Mouse (Mus musculus): Measurements from ENCODE around the gene Ddn.

DNA sequence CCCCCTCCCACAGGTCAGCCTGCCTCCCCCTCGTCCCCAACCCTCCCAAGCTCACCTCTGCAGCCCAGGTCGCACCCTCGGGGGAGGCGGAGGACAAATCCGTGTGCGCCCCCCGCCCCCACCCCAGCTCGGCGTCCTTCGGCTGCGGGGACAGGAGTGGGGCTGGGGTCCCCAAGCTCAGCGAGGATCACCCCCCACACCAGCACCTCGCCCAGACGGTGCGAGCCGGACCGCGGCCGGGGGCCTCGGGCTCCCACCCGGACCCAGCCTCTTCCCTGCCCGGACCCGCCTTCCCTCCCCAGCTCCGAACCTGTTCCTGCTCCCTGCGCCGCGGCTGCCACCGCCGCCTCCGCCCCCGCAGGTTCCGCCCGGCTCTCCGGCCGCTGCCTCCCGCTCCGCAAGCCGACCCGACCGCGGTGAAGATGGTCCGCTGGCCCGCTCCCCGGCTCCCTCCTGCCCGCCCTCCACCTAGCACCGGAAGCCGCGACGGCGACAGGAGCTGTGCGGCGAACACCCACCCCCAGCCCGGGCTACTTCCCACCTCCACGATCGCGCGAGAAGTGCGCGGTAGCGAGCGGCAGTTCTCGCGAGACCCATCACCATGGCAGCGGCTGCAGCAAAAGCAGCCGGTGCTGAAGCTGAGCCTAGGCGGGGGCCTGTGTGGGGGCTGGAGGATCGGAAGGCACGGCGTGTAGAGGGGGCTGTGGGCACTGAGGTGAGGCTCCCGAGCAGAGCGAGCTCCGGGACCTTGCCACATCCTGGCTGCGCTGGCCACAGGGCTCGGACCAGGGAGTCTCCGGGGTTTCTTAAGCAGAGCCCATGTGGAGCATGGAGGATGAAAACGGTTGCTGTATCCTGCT lies 46.4 kb downstream of the Ddn start, which contains the start of gene Arf3:
- TF ChIP-seq CTCF (IDR thresholded peaks at IDR 0.05; ENCODE audit: borderline replicate concordance, extremely low read depth, insufficient read depth, insufficient read length) (no peak), POLR2A (IDR thresholded peaks at IDR 0.05; ENCODE audit: borderline replicate concordance, extremely low read depth, insufficient read depth, insufficient read length, poor library complexity, severe bottlenecking) (peak; percentile 92)

Data from brain, embryonic 14.5 days (tissue).